Mouse (Mus musculus): ENCODE data around the gene Klrb1a.
A peak's percentile ranks its signal among the peaks of the same experiment; 100 is the strongest.
"Not testable (repeated sequence)": the region's sequence is repeated elsewhere in the genome, so short reads cannot be mapped to it uniquely, and the experiment has no call there.

The Klrb1a gene

GRCm38 (mm10) chr6:128623433-128623832, at the start of gene Klrb1a:
TSS of gene Klrb1a (minus strand) at chr6:128623533.
- not testable (repeated sequence) for DNase-seq (ENCODE audit: low read depth in 2 of 2, low spot score in 2 of 2)

DNA sequence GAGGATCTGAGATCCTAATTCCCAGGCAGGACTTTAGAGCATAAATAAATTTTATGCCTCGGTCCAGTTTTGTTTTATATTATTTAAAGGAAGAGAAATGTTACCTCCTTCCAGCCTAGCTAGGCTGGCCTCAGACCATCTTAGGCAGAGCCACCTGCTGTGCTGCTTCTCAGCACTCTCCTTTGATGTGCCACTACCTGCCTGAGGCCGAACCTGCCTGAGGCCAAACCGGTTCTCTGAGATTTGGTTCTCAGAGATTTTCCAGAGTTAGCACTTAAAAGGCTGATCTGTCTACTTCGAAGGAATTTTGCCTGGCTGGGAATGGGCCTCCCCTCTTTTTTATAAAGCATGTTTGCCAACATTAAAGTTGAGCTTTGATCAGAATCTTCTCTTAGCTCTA, 46.6 kb upstream of the Klrb1a start:
- no peak for DNase-seq (ENCODE audit: low read depth in 2 of 2, low spot score in 2 of 2)

DNA sequence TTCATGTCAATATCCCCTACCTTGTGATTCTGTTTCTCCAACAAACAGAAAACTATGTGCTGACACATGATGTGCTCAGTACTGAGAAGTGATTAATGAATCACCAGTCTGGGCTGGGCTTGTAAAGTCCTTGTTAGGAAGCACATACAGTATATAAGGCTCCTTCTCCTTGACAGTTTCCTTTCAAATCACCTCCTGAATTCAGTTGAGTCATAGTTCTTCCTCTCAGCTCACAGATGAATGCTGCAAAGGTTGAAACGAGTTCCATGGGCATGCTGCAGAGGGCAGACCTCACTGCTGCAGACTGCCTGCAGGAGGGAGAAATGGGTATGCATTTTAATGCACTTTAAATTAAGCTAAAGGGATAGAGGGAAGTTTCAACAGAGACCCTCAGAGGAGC, 38.9 kb upstream of the Klrb1a start, which contains the start of gene Clec2h:
Clec2h (plus strand) TSS at position 180 of the 400 bp plus-strand sequence.
- no peak for DNase-seq (ENCODE audit: low read depth in 2 of 2, low spot score in 2 of 2)

GRCm38 (mm10) chr6:128661249-128661648, 37.9 kb upstream of the Klrb1a start:
- DNase-seq (ENCODE audit: low read depth in 2 of 2, low spot score in 2 of 2): no peak

DNA sequence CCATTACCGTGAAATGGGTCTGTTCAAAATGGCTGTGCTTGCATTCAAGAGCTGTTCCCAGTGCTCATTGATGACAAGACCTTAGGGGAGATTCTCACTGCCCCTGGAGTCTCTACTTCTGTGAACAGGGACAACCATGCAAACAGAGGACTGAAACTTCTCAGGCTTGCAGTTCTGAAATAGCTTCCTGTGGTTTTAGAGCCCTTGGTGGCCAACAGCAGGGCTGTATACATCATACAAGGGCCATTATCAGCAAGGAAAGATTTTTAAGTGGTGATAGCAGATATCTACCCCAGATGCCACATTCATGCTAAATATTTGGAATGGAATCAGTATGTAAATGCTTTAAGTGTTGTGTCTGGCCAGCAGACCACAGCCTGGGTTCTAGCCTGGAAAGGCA, 29.6 kb upstream of the Klrb1a start:
- DNase-seq (ENCODE audit: low read depth in 2 of 2, low spot score in 2 of 2): no peak

GRCm38 (mm10) chr6:128650827-128651226, 27.5 kb upstream of the Klrb1a start:
- not testable (repeated sequence) for DNase-seq (ENCODE audit: low read depth in 2 of 2, low spot score in 2 of 2)

DNA sequence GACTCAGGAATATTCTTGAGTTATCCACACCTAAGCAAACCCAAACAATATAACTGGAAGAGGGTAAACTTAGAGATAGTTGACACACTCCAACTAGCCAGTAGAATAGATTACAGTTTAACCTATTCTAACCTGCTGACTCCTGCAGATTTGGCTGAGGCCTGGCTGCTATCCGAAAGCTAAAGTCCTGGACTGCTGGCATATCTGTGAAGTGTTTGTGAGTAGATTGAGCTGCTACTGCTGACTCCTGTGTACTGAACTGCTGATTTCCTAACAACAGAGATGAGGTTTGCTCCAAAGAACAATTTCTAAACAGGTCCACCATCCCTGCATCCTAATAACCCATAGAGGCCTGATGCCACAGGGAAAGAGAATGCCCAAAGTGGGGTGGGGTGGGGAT, 26.9 kb upstream of the Klrb1a start:
- no peak for DNase-seq (ENCODE audit: low read depth in 2 of 2, low spot score in 2 of 2)

GRCm38 (mm10) chr6:128649681-128650080, 26.3 kb upstream of the Klrb1a start:
- DNase-seq (ENCODE audit: low read depth in 2 of 2, low spot score in 2 of 2): no peak

DNA sequence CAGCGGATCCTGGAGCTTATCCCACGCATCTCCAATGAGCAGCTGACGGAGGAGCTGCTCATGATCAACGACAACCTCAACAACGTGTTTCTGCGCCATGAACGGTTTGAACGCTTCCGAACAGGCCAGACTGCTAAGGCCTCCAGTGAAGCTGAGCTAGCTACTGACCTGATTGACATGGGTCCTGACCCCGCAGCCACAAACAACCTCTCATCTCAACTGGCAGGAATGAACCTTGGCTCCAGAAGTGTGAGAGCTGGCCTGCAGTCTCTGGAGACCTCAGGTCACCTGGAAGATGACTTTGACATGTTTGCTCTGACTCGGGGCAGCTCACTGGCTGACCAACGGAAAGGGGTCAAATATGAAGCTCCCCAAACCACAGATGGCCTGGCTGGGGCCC, 22.4 kb upstream of the Klrb1a start:
- not testable (repeated sequence) for DNase-seq (ENCODE audit: low read depth in 2 of 2, low spot score in 2 of 2)

GRCm38 (mm10) chr6:128644694-128645093, 21.4 kb upstream of the Klrb1a start:
- not testable (repeated sequence) for DNase-seq (ENCODE audit: low read depth in 2 of 2, low spot score in 2 of 2)

DNA sequence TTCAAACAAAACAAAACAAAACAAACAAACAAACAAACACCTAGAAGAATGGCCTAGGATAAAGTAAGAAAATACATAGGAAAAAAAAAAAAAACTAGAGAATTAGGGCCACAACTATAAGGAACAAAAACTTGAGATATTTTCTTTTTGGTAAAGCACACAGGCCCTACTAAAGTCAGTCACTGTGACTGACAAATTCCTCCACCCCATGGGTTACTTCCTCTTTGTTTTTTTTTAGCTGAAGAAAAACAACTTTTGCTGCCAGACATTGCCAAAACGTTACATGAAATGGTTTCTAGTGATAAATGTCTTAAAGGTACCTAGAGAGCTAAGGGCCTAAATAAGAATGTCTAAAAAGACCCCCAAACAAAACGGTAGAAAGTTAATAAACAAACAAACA, 20.7 kb upstream of the Klrb1a start:
- no peak for DNase-seq (ENCODE audit: low read depth in 2 of 2, low spot score in 2 of 2)

DNA sequence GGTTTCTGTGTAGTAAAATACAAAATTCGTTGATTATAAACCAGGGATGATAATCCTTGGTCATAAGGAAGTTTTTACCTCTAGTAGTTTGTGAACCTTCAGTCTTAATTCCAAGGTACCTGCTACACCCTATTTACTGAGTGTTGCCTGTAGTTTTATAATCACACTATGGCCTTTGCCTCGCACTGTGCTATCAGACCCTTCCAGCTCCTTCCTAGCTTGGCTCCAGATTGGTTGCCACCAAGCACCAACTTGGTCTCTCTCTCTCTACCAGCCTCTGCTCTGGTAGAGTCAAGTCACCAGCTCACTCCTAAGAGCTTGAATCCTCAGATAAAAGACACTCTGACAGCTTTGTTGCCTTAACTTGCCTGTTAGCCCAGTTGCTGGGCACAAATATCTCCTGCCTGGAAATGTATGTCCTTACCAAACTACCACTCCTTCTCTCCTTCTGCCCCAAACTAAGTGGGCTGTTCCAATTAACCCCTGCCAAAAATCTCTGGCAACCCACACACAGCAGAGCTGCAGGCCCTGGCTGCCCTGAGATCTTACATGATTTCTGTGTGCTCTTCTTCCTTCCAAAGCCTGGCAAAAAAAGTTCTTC, 17.9 kb upstream of the Klrb1a start:
- DNase-seq (ENCODE audit: low read depth in 2 of 2, low spot score in 2 of 2): no peak

DNA sequence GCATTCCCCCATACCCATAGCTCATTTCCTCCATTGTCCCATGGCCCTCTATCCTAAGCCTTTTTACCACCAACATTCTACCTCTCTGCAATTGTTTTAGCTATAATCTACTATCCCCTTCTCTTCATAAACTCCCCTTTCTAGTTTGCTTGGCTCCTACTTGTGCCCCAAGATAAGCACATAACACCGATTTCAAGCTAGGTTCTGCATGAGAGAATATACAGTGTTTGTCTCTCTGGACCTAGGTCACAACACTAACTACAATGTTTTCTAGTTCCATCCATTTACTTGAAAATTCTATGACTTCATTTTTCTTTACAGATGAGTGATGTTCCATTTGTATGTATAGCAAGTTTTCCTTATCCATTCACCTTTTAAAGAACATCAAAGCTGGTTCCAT, 17.3 kb upstream of the Klrb1a start:
- DNase-seq (ENCODE audit: low read depth in 2 of 2, low spot score in 2 of 2): no peak

DNA sequence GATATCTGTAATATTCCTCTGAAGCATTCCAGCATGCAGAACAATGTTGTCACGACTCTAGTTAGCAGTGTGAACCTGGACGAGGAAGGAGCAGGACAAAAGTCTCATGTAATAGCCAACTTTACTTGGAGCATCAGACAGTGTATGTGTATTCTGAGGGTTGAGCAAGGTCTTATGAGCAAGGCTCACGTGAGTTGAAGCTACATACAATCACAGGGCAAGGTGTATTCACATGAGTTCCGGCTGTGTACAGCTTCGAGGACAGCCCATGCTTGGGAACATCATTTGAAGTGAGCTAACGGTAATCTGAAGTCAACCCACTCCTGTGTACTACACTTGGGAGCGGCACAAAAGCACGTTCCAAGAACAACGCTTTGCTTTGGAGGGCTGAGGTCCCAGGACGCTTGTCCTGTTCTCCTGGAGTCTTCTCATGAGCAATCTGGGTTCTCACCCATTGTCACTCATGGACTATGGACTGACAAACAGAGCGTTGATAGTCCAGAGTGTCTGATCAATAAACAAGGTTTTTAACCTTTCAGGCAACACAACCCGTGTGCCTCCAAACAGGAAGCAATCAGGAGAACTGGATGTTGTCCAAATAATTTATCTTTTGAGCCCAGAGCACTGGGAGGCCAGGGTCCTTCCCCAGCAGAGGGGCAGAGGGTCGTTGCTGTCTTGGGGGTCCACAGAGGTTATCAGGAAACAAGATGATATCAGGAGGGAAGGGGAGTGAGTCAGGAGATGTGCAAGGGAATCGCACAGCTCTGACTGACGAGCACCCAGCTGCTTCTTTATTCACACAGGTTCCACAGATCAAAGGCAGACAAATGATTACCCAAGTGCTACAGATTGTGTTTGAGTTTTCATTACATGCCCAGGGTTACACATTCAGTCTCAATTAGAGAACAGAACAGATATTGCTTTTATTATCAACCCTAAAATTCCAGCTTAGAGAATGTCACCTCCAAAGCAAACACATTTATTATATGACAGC, 7.9 kb upstream of the Klrb1a start:
- not testable (repeated sequence) for DNase-seq (ENCODE audit: low read depth in 2 of 2, low spot score in 2 of 2)

DNA sequence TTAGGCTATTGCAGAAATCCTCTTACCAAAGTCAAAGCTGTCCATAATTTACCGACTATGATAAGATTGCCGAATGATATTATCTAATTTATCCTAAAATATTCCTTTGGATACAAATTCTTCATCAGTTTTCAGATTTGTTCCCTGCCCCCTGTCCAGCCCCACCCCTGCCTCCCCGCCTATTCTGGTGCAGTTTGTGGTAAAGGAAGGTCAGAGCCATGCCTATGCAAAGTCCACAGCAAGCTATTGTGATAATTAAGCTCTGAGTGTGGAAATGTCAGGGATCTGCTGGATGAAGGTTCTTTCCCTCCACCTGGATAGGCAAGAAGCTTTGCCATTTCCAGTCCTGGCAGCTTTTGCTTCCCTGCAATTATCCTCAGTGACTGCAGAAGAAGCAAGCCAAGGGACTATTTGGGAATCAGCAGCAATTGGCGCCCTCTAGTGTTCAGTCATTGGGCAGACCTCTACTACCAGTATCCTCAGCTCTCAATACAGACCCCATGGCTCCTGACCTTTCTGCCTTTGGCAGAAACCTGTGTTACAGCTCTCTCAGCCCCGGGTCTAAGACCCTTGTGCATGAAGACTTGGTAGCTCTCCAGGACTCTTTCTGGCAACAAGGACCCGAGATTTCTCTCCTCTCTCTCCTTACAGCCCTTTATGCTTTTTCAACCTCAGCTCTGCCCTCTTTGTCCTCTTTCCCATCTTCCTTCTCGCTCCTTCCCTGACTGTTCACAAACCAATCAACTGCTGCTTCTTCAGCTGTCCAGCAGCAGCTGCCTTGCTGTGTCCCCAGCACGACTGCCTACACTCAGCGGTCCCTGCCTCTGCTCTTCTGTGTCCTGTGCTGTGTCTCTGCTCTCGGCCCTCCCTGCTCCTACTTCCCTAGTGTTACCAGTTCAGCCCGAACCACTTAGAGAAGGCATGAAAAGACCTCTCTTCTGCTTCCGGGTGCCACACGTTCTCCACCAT, 6.7 kb upstream of the Klrb1a start:
- DNase-seq (ENCODE audit: low read depth in 2 of 2, low spot score in 2 of 2): peak in 1 of 2 experiments; percentile 13

- DNase-seq (ENCODE audit: low read depth in 2 of 2, low spot score in 2 of 2): not testable (repeated sequence)
Measured at GRCm38 (mm10) chr6:128625246-128625645, 1.9 kb upstream of the Klrb1a start.

DNA sequence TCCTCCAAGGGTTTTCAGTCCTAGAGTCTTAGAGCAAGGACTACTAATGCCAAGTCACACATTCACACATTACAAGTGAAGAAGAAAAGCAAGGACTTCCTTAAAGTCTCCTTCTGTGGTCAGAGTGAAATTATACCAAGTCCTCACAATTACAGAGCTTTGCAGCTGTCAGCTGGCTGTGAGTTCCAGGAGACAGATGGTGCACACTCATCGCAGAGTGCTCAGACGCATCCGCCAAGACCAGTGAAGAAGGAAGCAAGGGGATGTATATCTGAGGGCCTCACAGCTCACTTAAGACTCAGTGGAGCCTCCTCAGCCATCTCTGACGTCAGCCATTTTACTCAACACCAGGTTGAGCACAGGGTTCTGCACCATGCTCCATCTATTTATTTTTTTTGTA, 1.1 kb upstream of the Klrb1a start:
- no peak for DNase-seq (ENCODE audit: low read depth in 2 of 2, low spot score in 2 of 2)

GRCm38 (mm10) chr6:128622733-128623132, 600 bp downstream of the Klrb1a start:
- no peak for DNase-seq (ENCODE audit: low read depth in 2 of 2, low spot score in 2 of 2)

- DNase-seq (ENCODE audit: low read depth in 2 of 2, low spot score in 2 of 2): no peak
Measured at GRCm38 (mm10) chr6:128606350-128606749, 17.0 kb downstream of the Klrb1a start.

DNA sequence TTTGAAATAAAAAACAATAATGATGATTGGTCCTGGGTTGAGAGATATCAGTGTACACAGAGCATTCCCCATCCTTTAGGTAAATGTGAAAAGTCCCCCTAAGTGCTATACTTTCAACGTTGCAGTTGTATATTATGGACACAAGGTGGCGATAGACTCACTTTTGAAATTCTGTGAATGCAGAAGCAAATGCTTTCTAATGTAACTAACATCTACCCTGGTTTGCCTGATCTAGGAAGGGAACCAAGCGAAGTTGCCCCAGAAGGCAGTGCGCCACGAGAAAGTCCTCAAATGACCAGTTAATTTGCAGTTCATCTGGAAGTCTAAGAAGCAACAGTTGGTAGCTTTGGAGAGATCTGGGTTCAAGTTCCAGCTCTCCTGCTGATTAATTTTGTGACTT, 18.8 kb downstream of the Klrb1a start:
- DNase-seq (ENCODE audit: low read depth in 2 of 2, low spot score in 2 of 2): peak in 1 of 2 experiments; percentile 2

Data from CD8-positive naive resting alpha-beta T cell, adult 2 months (primary cell).